Mouse (Mus musculus) thymus, adult 2 months (tissue): ENCODE results near the gene Spdye4a.

ENCODE experiments used
- CTCF ChIP-seq: fragments of 200-500 bp; IDR thresholded peaks from 2 replicates; pipeline ENCODE4 v1.5.1; 2012; ENCODE audit warnings: mild to moderate bottlenecking, control low read depth, low read length, moderate library complexity, borderline replicate concordance; ENCODE audit not compliant: control insufficient read depth, poor library complexity, insufficient read depth; ENCODE audit errors: extremely low read depth
- POLR2A ChIP-seq: fragments of 200-500 bp; IDR thresholded peaks from 2 replicates; pipeline ENCODE4 v1.6.1; 2012; ENCODE audit warnings: mild to moderate bottlenecking, low read length, control low read depth, moderate library complexity; ENCODE audit not compliant: control insufficient read depth, poor library complexity, insufficient read depth; ENCODE audit errors: extremely low read depth

GRCm38 (mm10) chr5:143271642-143272041, 45.0 kb upstream of the Spdye4a start:
- TF ChIP-seq CTCF: no peak
- no peak for TF ChIP-seq POLR2A
